Mouse (Mus musculus) activated CD4-positive, CD25-positive, alpha-beta regulatory T cell, adult 4 months (primary cell): Measurements from ENCODE around the gene Iqgap1. TPM values are rescaled to one million over a fixed set of nuclear protein-coding genes. Genes with fewer than 3 reads are reported as not detected.

Source experiments
- ATAC-seq: one replicate; pipeline ENCODE4 v1.8.0; 2017
- polyA plus RNA-seq, 2 experiments: library from polyadenylated mRNA; unstranded; fragments of 100-300 nt; shearing (Covaris generic); gene quantifications; one replicate each; pipeline ENCODE4 v1.2.1; 2017

Iqgap1 gene
- polyA plus RNA-seq: 100 to 1,000 TPM; 203 to 267 TPM

DNA sequence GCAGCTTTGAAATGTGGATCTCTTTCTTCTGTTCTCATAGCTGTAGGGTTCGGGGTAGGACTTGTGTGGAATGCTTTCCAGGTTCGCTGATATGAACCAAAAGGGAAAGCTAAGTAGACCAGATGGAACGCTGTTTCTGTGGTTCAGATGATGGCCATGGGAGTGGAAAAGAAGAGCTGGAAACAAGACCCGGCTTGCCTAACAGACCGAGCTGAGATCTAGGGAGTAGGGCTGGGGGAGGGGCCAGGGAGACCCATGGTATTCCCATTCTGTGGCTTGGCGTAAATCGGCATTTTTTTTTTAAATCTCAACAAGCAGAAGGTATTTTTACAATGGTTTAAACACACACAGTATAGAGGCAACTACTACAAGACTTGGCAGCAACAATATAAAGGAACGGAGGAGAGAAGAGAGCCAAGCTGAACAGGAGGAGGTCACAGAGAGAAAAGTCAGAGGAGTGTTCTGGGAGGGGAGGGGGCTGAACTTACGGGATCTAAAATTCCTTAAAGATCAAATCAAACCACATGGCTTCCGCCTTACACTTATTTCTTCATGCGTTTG, at the start of gene Iqgap1:
Gene Iqgap1, minus strand, starts transcription at position 132 of the 561 bp plus-strand sequence.
- ATAC-seq: no peak

DNA sequence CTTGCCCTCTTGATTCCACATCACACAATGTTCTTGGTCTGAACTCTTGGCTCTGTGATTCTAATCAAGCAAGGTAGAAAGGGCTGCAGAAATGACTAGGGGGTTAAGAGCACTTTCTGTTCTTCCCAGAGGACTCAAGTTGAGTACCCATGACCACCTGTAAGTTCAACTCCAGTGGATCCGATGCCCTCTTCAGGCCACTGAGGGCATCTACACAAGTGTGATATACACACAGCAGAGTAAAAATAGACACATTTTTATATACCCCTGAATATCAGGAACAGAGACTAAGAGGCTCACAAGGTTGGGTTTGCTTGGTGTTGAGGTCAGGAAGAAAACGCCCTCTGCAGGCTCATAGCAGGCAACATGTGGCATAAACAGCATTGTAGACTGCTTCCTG, 47.9 kb upstream of the Iqgap1 start:
- ATAC-seq: no peak

DNA sequence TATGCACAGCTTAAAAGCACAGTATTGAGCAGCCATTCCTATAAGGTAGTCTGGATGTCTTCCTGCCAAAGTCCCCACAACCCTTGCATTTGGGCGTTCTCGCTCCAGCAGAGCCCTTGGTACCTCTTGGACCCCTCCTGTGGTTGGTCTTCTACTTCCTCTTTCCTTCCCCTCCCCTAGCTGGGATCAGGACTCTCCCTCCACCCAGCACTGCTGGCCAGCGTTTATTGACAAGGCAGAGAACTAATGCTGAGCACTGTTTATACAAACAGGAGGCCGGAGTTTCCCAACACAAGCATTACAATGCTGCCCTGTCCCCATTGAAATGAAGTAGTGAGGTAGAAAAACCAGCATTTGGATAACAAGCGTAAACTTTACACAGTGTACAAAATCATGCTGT, 47.3 kb upstream of the Iqgap1 start:
- no peak for ATAC-seq

DNA sequence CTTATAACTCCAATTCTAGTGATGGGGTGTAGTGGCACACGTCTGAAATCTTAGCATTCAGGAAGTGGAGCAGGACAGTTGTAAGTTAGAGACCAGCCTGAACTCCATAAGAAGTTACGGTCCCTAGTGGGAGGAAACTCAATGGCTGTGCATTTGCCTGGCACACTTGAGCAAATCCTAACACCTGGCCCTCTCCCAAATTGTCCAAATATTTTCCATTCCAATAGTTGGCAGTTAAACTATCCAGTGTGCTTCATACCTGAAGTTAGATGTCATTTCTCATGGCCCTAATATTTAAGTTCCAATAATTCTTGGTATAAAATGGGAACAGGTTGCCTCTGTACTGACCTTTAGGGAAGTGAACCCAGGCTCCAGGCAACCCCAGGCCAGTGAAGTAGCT, 42.9 kb upstream of the Iqgap1 start:
- ATAC-seq: no peak

DNA sequence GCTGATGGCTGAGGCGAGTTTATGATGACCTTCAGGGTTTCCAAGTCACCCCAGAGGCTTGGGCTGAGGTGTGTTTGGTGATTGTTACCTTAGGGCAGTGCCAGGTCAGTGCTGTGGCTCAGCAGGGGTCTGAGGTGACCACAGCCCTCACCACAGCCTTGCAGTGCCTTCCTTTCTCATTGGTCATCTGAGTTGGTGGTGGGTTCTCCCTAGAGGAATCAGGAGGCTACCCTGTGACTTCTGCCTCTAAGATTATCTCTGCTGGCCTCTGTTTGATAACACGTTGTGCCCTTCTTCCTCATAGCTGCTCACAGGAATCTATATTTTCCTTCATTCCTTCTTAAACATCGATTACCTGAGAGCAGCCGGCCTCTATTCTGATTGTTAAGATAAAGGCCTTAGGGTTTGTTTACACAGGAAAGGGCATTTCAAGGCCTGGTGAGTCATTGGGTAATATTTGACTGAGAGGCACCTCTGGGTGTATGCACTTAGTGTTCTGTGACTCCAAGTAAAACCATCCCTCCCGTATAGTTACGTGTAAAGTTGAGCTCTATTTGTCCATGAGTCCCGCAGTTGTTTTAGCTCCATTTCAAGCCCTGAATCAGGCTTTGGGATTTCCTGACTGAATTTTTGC, 40.9 kb upstream of the Iqgap1 start:
- no peak for ATAC-seq

DNA sequence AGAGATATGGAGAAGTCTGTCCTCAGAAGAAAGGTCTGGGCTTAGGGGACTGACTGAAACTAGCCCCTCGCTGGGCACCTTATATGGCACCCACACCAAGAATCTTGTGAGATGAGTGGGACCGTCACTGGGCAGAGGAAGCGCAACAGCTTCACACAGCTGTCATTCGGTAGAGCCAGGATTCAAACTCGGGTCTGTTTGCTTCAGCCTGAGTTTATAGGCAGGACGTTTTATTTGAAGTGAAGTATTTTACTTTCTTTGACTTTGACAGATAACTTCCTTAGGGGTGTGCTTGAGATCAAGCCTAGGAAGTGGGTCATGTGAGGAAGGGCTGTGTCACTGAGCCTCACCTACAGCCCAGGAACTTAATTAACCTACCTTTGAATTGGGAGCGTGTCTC, 39.7 kb upstream of the Iqgap1 start:
- peak; percentile 8 for ATAC-seq

DNA sequence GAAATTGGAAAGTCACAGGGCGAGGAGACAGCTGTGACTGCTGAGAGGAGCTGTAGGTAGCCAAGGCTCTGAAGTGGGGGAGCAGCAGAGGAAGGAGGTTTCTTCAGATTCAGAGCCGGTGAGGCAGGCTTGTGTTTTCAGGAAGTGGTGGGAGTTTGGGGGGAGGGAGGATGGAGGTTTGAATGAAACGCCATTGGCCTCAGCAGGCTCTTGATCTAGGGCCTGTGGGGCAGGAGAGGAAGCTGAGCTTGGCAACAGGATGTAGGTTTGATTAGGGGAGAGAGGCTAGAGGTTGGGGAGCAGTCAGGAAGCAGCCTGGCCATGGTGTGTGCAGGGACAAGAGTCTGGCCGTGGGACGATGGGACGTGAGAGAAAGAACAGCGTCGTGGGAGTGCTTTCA, 39.1 kb upstream of the Iqgap1 start:
- ATAC-seq: peak; percentile 75

DNA sequence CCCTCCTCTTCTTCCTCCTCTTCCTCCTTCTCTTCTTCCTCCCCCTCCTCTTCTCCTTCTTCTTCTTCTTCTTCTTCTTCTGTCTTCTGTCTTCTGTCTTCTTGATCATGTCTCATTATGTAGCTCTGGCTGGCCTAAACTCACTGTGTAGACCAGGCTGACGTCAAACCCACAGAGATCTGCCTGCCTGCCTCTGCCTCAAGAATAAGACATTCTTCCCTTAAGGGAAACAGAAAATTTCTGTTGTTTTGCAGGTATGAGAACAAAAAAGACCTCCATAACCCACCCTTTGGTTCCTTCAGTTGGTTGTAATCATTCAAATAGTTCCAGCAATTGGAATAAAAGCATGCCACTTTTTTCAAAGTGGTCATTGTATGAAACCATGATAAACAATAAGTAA, 38.4 kb upstream of the Iqgap1 start:
- ATAC-seq: no peak

DNA sequence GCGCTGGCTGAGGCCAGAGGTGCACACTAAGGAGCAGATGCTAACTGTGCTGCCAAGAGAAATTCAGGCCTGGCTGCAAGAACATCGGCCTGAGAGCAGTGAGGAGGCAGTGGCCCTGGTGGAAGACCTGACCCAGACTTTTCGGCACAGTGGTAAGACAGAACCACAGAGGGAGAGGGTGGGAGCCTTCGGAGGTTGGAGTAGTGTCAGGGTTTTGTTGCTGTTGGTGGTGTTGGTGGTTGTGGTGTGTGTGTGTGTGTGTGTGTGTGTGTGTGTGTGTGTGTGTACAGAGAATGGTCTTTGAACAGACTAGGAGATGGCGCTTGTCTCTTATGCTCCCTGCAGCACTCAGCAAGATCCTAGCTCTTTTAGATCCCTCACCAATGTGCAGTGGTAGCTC, 37.7 kb upstream of the Iqgap1 start:
- ATAC-seq: no peak

DNA sequence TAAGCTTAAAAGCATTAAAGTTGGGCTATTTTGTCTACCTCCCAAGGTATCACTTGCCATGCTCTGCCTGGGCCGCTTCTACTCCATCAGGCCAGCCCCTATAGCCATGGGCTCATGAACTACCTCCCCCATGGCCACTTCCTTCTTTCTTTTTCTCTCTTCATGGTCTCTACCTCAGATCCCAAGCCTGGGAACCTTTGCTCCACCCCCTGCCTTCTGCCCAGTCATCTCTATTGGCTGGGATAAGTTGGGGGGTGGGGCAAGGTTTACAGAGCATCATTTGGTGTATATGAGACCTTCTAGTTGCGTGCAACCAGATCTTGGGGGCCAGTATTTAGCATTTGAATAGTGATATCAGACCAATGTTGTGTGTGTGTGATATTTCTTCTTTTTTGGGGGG, 36.7 kb upstream of the Iqgap1 start:
- ATAC-seq: no peak

DNA sequence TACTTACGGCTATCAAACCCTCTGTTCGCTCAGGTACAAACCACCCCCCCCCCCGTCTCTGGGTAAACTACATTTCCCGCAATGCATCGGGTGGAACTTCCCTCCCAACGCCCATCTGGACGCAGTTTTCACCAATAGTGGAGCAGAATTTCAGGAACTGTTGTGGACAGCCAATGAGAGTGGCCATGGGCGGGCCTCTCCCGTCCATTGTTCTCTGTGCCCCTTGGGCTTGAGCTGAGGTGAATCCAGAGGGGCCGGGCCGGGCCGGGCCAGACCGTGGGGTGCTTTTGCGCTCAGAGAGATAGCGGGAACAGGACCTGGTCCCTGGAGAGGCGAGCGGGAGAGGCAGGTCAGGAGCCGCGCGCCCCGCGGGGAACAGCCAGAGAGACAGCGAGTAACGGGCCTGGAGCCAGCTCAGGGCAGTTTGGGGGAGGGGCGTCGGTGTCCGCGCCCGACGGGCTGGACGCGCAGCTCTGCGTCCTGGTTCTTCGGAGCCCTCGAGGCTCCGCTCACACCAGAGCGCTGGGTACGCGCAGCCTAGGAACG, 35.0 kb upstream of the Iqgap1 start, which contains the start of gene Zscan2:
Gene Zscan2, plus strand, starts transcription at position 192 of the 546 bp plus-strand sequence.
- ATAC-seq: peak; percentile 75

DNA sequence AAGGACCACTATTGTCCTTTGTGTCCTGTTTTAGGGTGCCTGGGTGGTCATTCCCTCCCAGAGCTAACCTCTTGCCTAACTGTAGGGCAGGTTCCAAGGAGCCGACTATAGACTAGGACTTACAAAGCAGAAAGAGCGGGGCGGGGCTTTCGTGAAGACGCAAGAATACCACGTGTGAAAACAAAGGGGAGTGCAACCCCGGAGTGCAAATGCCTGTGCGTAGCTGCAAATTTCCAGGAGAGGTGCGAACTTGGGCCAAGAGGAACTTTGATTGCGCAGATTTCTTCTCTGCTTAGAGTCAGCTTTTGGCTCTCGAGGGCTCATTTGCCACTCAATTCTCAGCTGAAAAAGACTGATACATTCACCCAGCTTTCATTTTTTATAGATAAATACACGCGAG, 34.5 kb upstream of the Iqgap1 start:
- ATAC-seq: peak; percentile 34

DNA sequence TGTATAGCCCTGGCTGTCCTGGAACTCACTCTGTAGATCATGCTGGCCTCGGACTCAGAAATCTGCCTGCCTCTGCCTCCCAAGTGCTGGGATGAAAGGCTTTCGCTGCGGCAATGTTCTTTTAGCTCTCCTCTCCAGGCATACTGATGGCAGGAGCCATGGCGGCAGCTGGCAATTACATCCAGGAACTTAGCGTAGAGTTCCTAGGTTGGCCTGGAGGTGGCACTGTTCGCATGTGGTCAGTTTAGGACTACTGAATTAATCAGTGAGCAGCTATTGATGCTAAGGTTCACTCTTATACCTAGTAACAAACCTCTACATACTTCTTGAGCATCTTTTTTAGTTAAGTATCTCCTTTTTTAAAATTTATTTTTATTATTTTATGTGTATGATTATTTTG, 31.4 kb upstream of the Iqgap1 start:
- peak; percentile 40 for ATAC-seq

DNA sequence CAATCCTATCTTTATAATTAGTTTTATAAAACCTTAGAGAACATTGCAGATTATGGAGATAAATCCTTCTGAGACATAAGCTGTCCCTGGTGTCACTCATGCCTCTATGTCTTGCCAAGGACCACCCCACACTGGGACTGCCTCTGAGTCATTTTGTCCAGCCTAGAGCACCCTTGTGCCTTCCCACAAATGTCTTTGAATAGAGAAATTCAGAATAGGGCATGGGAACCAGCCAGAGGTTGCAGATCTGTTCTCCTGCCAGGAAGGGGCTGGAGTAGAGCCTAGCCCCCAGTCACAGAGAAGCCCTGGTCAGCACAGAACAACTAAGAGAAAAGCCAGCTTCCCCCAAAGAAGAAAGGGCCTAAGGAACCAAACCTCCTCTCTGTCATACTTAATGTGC, 29.5 kb upstream of the Iqgap1 start:
- ATAC-seq: no peak

DNA sequence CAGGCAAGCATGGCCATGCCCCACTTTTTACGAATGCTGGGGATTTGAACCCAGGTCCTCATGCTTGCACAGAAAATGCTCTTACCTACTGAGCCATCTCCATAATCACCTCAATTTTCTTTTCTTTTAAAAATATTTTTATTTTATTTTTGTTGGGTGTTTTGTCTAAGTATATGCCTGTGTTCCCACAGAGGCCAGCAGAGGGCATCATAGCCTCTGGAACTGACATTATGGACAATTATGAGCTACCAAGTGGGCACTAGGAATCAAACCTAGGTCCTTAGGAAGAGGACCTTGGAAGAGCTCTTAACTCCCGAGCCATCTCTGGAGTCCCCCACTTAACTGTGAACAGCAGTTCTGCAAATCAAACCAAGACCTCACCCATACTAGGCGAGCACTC, 27.4 kb upstream of the Iqgap1 start:
- ATAC-seq: no peak

DNA sequence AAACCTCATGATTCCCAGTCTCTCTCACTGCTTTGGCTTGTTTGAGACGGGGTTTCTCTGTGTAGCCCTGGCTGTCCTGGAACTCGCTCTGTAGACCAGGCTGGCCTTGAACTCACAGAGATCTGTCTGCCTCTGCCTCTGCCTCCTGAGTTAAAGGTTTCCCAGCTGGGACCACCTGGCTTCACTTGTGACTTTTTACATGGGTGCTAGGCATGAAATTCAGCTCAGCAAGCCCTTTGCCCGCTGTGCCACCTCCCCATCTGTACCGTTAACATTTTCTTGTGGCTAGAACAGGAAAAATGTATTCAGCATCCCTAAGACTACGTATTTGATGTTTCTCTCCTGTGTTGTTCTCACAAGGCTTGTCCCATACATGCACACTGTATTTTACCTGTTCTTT, 24.7 kb upstream of the Iqgap1 start:
- no peak for ATAC-seq

DNA sequence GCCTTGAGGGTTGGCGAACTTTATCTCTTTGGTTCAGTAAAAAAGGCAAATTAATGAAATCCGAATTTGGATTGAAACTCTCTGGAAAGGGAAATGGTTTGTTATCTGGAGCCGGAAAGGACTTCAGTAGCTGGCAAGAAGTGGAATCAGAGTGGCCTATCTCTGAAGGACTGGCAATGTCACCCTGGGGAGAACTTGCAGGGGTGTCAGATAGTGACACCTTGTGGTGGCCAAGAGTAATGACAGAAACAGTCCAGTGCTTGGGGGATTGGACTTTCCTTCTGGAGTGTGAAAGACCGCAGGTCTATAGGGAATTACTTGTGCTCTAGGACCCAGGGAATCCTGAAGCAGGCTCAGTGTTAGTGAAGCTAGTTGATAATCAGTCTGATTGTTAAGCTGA, 23.9 kb upstream of the Iqgap1 start:
- ATAC-seq: peak; percentile 73

DNA sequence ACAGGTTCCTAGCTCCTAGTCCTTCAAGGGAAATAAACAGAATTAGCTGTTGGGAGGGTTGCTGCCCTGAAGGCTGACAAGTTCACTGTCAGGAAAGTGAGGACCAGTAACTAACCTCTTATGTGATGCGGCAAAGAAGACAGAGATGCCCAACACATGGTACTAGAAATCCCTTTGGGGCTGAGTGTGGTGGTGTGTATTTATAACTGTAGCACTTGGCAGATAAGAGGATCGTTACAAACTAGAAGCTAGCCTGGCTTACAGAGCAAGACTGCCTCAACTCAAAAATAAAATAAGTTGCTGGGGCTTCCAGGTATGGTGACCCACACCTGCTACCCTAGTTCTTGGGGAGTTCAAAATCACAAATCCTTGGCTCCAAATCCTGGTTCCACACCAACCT, 23.5 kb upstream of the Iqgap1 start:
- no peak for ATAC-seq

DNA sequence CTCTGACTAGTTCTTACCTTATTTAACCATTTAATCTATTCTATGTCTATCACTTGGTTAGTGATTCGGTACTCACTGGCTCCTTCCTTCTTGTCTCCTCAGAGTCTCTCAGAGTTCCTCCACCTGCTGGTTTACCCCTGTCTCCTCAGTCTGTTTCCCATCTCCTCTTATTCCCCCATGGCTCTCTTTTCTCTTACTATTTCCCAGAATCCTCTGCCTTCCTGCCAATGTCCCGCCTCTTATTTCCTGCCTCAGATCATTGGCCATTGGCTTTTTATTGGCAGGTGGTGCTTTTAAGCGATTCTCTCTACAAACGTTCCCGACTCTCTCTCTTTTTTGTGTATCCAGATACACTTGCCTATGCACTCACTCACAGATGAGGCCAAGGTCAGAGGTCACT, 20.9 kb upstream of the Iqgap1 start:
- no peak for ATAC-seq

DNA sequence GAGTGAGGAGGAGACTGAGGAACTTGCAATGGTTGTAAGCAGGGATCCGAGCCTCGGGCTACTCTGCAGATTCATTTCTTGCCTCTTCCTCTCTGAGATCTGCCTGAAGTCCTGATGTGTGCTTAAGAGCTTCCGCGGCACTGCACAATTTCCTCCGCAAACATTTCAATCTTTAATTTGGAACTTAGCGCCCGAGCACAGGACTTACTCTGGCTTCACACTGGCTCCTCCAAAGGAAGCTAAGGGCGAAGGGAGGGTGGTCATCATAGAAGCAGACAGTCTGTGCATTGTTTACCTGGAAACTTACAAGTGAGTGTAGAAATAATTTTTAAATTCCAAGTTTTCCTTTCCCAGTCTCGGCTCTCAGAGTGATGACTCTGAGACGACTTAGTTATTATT, 20.5 kb upstream of the Iqgap1 start:
- ATAC-seq: no peak

DNA sequence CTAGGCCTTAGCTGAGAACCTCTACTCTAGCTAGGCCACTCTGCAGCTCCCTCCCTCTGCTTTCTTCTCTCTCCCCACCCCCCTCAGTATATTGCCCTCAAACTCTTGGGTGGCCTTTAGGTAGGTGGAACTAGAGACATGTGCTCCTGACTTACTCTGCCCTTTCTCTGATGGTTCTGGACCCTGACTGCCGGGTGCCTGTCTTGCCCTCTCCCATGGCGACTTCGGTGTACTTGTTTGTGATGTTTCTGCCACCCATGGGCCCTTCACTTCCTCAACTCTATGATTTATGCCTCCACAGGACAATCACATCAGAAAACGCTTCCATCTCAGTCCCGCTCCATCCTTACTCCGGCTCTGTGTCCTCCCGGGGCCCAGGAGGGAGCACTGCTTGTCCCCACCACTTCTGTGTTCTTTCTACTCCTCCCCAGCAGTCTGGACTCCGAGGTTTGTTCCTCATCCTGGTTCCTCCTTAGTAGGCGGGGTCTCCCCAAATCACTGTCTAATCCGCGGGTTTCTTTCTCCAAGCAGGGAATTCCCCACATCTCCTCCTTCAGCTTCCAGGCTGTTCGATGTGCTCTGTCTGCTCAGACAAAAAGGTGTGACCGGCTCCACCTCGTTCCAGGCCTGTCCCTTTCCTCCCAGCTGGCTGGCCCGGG, 20.0 kb upstream of the Iqgap1 start:
- ATAC-seq: no peak

DNA sequence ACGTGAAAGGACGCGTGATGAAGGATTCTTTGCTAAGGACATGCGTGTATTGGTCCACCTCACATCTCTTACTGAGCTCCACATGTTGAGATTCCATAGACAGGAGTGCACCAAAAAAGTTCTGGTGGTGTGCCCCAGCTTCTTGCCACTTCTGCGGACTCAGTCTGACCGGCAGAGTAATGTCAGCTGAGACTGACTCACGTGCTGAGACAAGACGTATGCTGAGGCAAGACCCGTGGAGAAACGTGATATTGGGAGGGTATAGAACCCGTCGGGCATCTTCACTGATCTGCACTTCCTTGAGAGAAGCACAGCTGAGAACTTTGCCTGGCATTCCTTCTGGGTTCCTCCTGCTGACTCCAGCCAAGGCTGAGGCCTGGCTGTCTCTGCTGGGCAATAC, 18.9 kb upstream of the Iqgap1 start:
- no peak for ATAC-seq

DNA sequence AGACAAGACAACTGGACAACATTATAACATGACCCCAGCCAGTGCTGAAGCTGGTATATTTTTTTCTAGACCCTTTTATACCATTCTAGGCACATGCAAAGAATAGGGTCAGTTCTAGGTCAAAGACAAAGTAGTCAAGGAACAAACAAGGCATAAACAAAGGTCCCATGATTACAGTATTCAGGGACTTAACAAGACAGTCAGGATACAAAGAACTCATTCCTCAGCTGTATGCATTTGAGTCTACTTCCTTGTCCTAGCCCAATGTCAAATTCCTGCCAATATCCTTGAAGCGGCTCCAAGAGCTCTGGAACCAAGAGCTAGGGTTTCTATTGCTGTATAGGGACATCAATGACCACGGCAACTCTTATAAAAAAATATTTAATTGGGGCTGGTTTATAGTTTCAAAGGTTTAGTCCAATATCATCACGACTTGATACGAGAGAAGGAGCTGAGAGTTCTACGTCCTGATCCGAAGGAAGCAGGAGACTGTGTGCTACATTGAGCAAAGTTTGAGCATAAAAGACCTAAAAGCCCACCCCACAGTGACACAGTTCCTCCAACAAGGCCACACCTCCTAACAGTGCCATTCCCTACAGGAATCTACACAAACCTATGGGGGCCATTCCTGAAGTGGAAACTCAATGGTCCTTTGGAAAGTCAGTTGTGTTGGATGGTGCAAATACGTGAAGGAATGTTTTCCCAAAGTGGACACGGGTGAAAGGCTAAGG, 18.3 kb upstream of the Iqgap1 start:
- ATAC-seq: no peak
